Mouse (Mus musculus) liver (tissue): Measurements from ENCODE around the gene Gm10570.

Source experiments
- DNase-seq: peaks from one replicate; pipeline ENCODE4 v3.0.0-alpha.2; 2020; ENCODE audit warnings: mixed read lengths

The Gm10570 gene

GRCm38 (mm10) chr4:130268736-130269135 is 39.7 kb downstream of the Gm10570 start:
- no peak for DNase-seq

GRCm38 (mm10) chr4:130267069-130267468 is 41.4 kb downstream of the Gm10570 start:
- DNase-seq, result peak; percentile 40

- no peak for DNase-seq
These were observed 41.9 kb downstream of the Gm10570 start for GRCm38 (mm10) chr4:130266601-130267000.

GRCm38 (mm10) chr4:130264698-130265349 is 43.6 kb downstream of the Gm10570 start:
- peak; percentile 76 for DNase-seq

- no peak for DNase-seq
These were observed 44.3 kb downstream of the Gm10570 start for GRCm38 (mm10) chr4:130264131-130264530.

- no peak for DNase-seq
These were observed 48.1 kb downstream of the Gm10570 start for GRCm38 (mm10) chr4:130260406-130260805.
